Comparison of ENCODE assay signal across 25 mouse cellular contexts in the genomic region with DNA sequence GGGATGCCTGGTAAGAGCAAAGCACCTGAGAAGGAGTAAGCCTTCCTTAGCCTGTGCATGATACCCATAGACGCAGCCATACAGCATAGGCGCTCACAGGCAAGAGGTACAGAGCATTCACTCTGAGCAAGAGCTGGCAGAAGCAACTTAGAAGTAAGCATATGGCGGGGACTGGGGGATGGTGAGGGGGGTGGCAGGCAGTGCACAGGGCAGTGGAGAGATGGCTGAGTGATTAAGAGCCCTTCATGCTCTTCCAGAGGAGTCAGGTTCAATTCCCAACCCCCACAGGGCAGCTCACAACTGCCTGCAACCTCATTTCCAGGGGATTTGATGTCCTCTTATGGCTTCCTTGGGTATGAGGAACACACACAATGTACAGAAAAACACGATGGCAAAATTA. TPM values are rescaled to one million over a fixed set of nuclear protein-coding genes. Genes with fewer than 3 reads are reported as not detected.
DNase-seq lines count a peak whose midpoint lies in the region; ATAC-seq lines count a peak whose summit lies in the region.
"Had no signal": no experiment of that assay in that cellular context is flagged by ENCODE, and none has a peak within 500 bp of the region (broad histone marks: within the 10 kb centered on the region; RNA-seq: fewer than 3 reads in every experiment).

No protein-coding gene starts in this region.

- H3K9ac ChIP-seq in kidney, embryonic 14.5 days (ENCODE audit: low read depth, low read length) = no peak overlapping the region
- no peak overlapping the region for H3K9ac ChIP-seq in neural tube, embryonic 13.5 days
- no peak overlapping the region for H3K9ac ChIP-seq in midbrain, embryonic 16.5 days (ENCODE audit: low read depth, low read length)
- H3K9ac ChIP-seq: heart, embryonic 13.5 days; limb, embryonic 13.5 days; lung, embryonic 15.5 days; neural tube, embryonic 12.5 days; stomach, embryonic 15.5 days had no signal

- H3K4me3 ChIP-seq in kidney, embryonic 14.5 days (ENCODE audit: low read length) = no peak overlapping the region
- H3K4me3 ChIP-seq in neural tube, embryonic 13.5 days = no peak overlapping the region
- H3K4me3 ChIP-seq in midbrain, embryonic 16.5 days (ENCODE audit: low read depth, low read length) = no peak overlapping the region
- H3K4me3 ChIP-seq: heart, embryonic 13.5 days; limb, embryonic 13.5 days; lung, embryonic 15.5 days; neural tube, embryonic 12.5 days; stomach, embryonic 15.5 days had no signal

- H3K36me3 ChIP-seq in kidney, embryonic 14.5 days (ENCODE audit: control insufficient read depth, insufficient read depth, low read length) = no peaks in the 10 kb centered on the region
- H3K36me3 ChIP-seq in neural tube, embryonic 13.5 days = no peaks in the 10 kb centered on the region
- no peaks in the 10 kb centered on the region for H3K36me3 ChIP-seq in midbrain, embryonic 16.5 days (ENCODE audit: control insufficient read depth, insufficient read depth, low read length)
- H3K36me3 ChIP-seq: heart, embryonic 13.5 days; limb, embryonic 13.5 days; lung, embryonic 15.5 days; neural tube, embryonic 12.5 days; stomach, embryonic 15.5 days had no signal

- peak; percentile 19 for DNase-seq in embryo, embryonic 11 days
- DNase-seq in embryo, embryonic 9.5 days (ENCODE audit: extremely low spot score) = no peak
- DNase-seq in kidney, postnatal 36 days = no peak
- no peak for DNase-seq in neural tube, embryonic 10.5 days (ENCODE audit: extremely low spot score, low spot score)
- DNase-seq in thymus, postnatal 36 days = no peak
- DNase-seq: cerebellum, adult 8-10 months; gastrocnemius, postnatal 25 days; heart, postnatal 10 days; kidney, adult 9 months; midbrain, embryonic 14.5 days; retina, postnatal 1 day; right cerebral cortex, postnatal 14 days; thymus, postnatal 14 days had no signal

- H3K4me2 ChIP-seq in kidney, embryonic 14.5 days (replicated peaks; ENCODE audit: low read depth, low read length) = no peak overlapping the region
- H3K4me2 ChIP-seq in neural tube, embryonic 13.5 days = no peak overlapping the region
- no peak overlapping the region for H3K4me2 ChIP-seq in midbrain, embryonic 16.5 days (ENCODE audit: low read length)
- H3K4me2 ChIP-seq: heart, embryonic 13.5 days; limb, embryonic 13.5 days; liver, embryonic 11.5 days; lung, embryonic 15.5 days; neural tube, embryonic 12.5 days; stomach, embryonic 15.5 days had no signal

- WGBS in kidney, embryonic 14.5 days = 68% methylated on average over 4 of the region's 4 CpGs
- 81% methylated on average over 4 of the region's 4 CpGs for WGBS in neural tube, embryonic 13.5 days
- 82% methylated on average over 4 of the region's 4 CpGs for WGBS in midbrain, embryonic 16.5 days

- H3K9me3 ChIP-seq in kidney, embryonic 14.5 days (ENCODE audit: control insufficient read depth, low read length) = no peaks in the 10 kb centered on the region
- no peaks in the 10 kb centered on the region for H3K9me3 ChIP-seq in neural tube, embryonic 13.5 days
- H3K9me3 ChIP-seq in midbrain, embryonic 16.5 days (replicated peaks; ENCODE audit: control insufficient read depth, low read length, poor library complexity, severe bottlenecking) = no peaks in the 10 kb centered on the region
- H3K9me3 ChIP-seq: heart, embryonic 13.5 days; limb, embryonic 13.5 days; lung, embryonic 15.5 days; neural tube, embryonic 12.5 days; stomach, embryonic 15.5 days had no signal

- H3K27me3 ChIP-seq in kidney, embryonic 14.5 days (ENCODE audit: control insufficient read depth, insufficient read depth, low read length) = no peaks in the 10 kb centered on the region
- no peaks in the 10 kb centered on the region for H3K27me3 ChIP-seq in neural tube, embryonic 13.5 days
- no peaks in the 10 kb centered on the region for H3K27me3 ChIP-seq in midbrain, embryonic 16.5 days (ENCODE audit: control insufficient read depth, insufficient read depth, low read depth, low read length)
- H3K27me3 ChIP-seq: heart, embryonic 13.5 days; limb, embryonic 13.5 days; lung, embryonic 15.5 days; neural tube, embryonic 12.5 days; Patski; stomach, embryonic 15.5 days had no signal

- H3K4me1 ChIP-seq in kidney, embryonic 14.5 days (ENCODE audit: control insufficient read depth, insufficient read depth, low read length) = peaks cover 6% of the 10 kb centered on the region
- H3K4me1 ChIP-seq in neural tube, embryonic 13.5 days (replicated peaks) = peaks cover 25% of the 10 kb centered on the region
- peaks cover 8% of the 10 kb centered on the region for H3K4me1 ChIP-seq in midbrain, embryonic 16.5 days (ENCODE audit: control insufficient read depth, insufficient read depth, low read length)

- ATAC-seq in kidney, embryonic 14.5 days (ENCODE audit: low FRiP score, low TSS enrichment) = 0 out of 2 replicates have a peak, but pooled peaks have one; percentile 40
- no peak; the same call in 1 of the 2 replicates for ATAC-seq in neural tube, embryonic 13.5 days (ENCODE audit: low read depth)
- no peak for ATAC-seq in midbrain, embryonic 16.5 days
- ATAC-seq: forebrain, embryonic 14.5 days; intestine, postnatal 0 days; Patski had no signal

- H3K27ac ChIP-seq in kidney, embryonic 14.5 days (ENCODE audit: low read depth, low read length) = no peak overlapping the region
- H3K27ac ChIP-seq in neural tube, embryonic 13.5 days (replicated peaks) = peak overlapping the region; percentile 49; the same call in 1 of the 2 replicates
- no peak overlapping the region for H3K27ac ChIP-seq in midbrain, embryonic 16.5 days (ENCODE audit: low read length)
- H3K27ac ChIP-seq: heart, embryonic 13.5 days; limb, embryonic 13.5 days; lung, embryonic 15.5 days; neural tube, embryonic 12.5 days; stomach, embryonic 15.5 days had no signal

RNA-seq across cellular contexts. Expression of a gene that starts 17.0 kb away (rescaled TPM):
- polyA plus RNA-seq in kidney, embryonic 14.5 days (2014; fragmentation: Nextera tagmentation; extraction: Ambion mirVana) = 7.7 and 14.1 TPM in 2 replicates
- polyA plus RNA-seq in neural tube, embryonic 13.5 days (2015; fragmentation: Nextera tagmentation; extraction: Ambion mirVana) = 32.9 and 37.7 TPM in 2 replicates
- 27.5 and 29.8 TPM in 2 replicates for polyA plus RNA-seq in midbrain, embryonic 16.5 days (2015; fragmentation: Nextera tagmentation; extraction: Ambion mirVana)

RNA-seq across cellular contexts. Expression of a gene that starts 17.1 kb away (rescaled TPM):
- polyA plus RNA-seq in kidney, embryonic 14.5 days (2014; fragmentation: Nextera tagmentation; extraction: Ambion mirVana) = 28.6 and 39.9 TPM in 2 replicates
- polyA plus RNA-seq in neural tube, embryonic 13.5 days (2015; fragmentation: Nextera tagmentation; extraction: Ambion mirVana) = 33.9 and 35.5 TPM in 2 replicates
- polyA plus RNA-seq in midbrain, embryonic 16.5 days (2015; fragmentation: Nextera tagmentation; extraction: Ambion mirVana) = 25.2 and 25.7 TPM in 2 replicates

RNA-seq across cellular contexts. Expression of a gene that starts 45.4 kb away (rescaled TPM):
- polyA plus RNA-seq in kidney, embryonic 14.5 days (2014; fragmentation: Nextera tagmentation; extraction: Ambion mirVana) = 19.9 and 21.5 TPM in 2 replicates
- polyA plus RNA-seq in neural tube, embryonic 13.5 days (2015; fragmentation: Nextera tagmentation; extraction: Ambion mirVana) = 19.7 and 19.8 TPM in 2 replicates
- polyA plus RNA-seq in midbrain, embryonic 16.5 days (2015; fragmentation: Nextera tagmentation; extraction: Ambion mirVana) = 27.0 and 30.6 TPM in 2 replicates
